Mouse (Mus musculus) embryonic fibroblast, embryonic 13.5 days (primary cell): Measurements from ENCODE around the gene Cotl1. TPM values are rescaled to one million over a fixed set of nuclear protein-coding genes. Genes with fewer than 3 reads are reported as not detected.

Experiments
- H3K27ac ChIP-seq: 2 replicates; pipeline ENCODE4 v1.5.1; 2012; ENCODE audit warnings: low read length, control low read depth, inconsistent platforms; ENCODE audit not compliant: insufficient read depth
- H3K4me1 ChIP-seq: 2 replicates; pipeline ENCODE4 v1.6.1; 2011; ENCODE audit warnings: low read length; ENCODE audit not compliant: control insufficient read depth, insufficient read depth
- H3K4me3 ChIP-seq: 2 replicates; pipeline ENCODE4 v1.5.1; 2011; ENCODE audit warnings: mild to moderate bottlenecking, control low read depth, low read length; ENCODE audit not compliant: insufficient read depth
- CTCF ChIP-seq: IDR thresholded peaks from 2 replicates; pipeline ENCODE4 v1.5.1; 2011; ENCODE audit warnings: mild to moderate bottlenecking, control low read depth, low read length, moderate library complexity, borderline replicate concordance; ENCODE audit not compliant: insufficient read depth
- POLR2A ChIP-seq: IDR thresholded peaks from 2 replicates; pipeline ENCODE4 v1.6.1; 2011; ENCODE audit warnings: low read depth, mild to moderate bottlenecking, control low read depth, low read length, moderate library complexity
- polyA plus RNA-seq: library from polyadenylated mRNA; stranded (reverse); fragments of >200 nt; gene quantifications from 2 replicates; pipeline ENCODE4 v1.2.4, GENCODE M21; 2011; ENCODE audit warnings: low read depth; ENCODE audit not compliant: missing spikeins, insufficient read length

The Cotl1 gene
- polyA plus RNA-seq = 27.0 and 35.5 TPM in 2 replicates

DNA sequence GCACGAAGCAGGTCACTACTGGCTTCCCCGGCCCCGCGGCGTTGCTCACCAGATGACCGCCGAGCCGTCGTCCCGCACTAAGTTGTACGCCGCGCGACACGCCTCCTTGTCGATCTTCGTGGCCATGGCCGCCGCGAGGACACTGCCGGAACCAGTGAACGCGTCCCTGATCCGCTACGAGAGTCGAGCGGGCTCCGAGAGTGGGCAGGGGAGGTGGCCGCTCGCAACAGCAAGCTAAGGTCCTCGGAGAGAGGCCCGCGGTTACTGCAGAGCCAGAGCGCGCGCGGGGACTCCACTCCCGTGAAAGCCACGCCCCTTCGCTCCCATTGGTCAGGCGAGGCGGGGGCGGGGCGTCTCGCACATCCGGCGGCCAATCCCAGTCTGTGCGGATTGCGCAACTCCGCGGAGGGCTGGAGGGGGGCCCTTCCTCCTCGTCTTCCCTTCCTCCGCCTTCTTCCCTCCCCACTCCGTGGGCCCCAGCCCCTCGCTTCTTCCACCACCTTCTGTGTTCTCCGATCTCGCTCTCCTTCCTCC, at the start of gene Cotl1:
Gene Cotl1 (minus strand): TSS at position 270 of the 534 bp plus-strand sequence.
- no peak within 1 kb of the TSS for H3K27ac ChIP-seq
- TF ChIP-seq POLR2A (peak; percentile 93), CTCF (no peak)

GRCm38 (mm10) chr8:119888012-119888411, 47.7 kb upstream of the Cotl1 start:
- no peak overlapping the region for H3K4me3 ChIP-seq
- TF ChIP-seq POLR2A (no peak), CTCF (no peak)
- peaks cover 6% of the 10 kb centered on the region for H3K4me1 ChIP-seq
- H3K27ac ChIP-seq = no peak overlapping the region

More for the DNA sequence above, at the start of gene Cotl1:
- H3K4me3 ChIP-seq = peak within 1 kb of the TSS; percentile 74
- peaks cover 4% of the 10 kb centered on the region; the same call in 1 of the 2 replicates for H3K4me1 ChIP-seq

GRCm38 (mm10) chr8:119887130-119887529, 46.8 kb upstream of the Cotl1 start:
- no peak overlapping the region for H3K27ac ChIP-seq
- peaks cover 6% of the 10 kb centered on the region for H3K4me1 ChIP-seq
- H3K4me3 ChIP-seq = no peak overlapping the region
- no peak for TF ChIP-seq POLR2A
- TF ChIP-seq CTCF = peak; percentile 74

GRCm38 (mm10) chr8:119885612-119886011, 45.3 kb upstream of the Cotl1 start:
- Histone ChIP-seq H3K27ac (no peak overlapping the region), H3K4me1 (peaks cover 6% of the 10 kb centered on the region), H3K4me3 (no peak overlapping the region)
- TF ChIP-seq POLR2A = no peak
- no peak for TF ChIP-seq CTCF

DNA sequence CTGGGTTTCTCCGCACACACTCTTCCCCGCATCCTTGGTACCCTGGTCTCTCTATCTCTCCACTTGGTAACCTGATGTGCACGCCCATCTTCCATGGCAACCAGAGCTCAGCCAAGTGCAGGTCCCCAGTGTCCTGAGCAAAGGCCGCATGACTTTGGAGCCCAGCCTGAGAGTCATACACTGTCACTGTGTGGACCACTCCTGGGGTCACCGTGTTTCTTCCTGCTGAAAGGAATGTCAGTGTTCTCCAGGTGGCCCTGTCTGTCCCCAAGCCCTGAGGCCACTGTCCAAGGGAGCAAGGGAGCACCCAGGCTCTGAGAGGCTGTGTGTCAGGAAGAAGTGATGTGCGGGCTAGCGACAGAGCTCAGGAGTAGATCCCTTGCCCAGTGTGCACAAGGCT, 42.9 kb upstream of the Cotl1 start:
- Histone ChIP-seq H3K4me3 (no peak overlapping the region), H3K4me1 (peaks cover 6% of the 10 kb centered on the region; the same call in 1 of the 2 replicates), H3K27ac (no peak overlapping the region)
- TF ChIP-seq POLR2A (no peak), CTCF (no peak)

- no peak for TF ChIP-seq POLR2A
- no peak for TF ChIP-seq CTCF
- peaks cover 6% of the 10 kb centered on the region; the same call in 1 of the 2 replicates for H3K4me1 ChIP-seq
- no peak overlapping the region for H3K4me3 ChIP-seq
- no peak overlapping the region for H3K27ac ChIP-seq
Measured at GRCm38 (mm10) chr8:119881917-119882316, 41.6 kb upstream of the Cotl1 start.

DNA sequence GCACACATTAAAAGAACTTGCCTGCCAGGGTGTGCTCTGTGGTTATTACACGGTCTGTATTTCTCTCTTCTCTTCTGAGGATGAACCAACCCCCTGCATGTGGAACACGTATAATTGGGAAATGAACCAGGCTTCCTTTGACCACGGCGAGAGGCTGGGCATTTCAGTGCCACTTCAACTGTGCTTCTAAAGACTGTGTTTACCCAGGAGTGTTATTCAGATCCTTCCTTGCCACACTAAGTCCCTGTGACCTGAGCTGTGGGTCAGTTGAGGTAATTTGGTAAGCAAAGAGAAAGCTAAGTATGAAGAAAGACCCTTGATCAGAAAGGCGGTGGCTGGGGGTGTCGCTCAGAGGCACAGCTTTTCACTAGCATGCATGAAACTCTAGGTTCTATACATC, 41.0 kb upstream of the Cotl1 start:
- peaks cover 6% of the 10 kb centered on the region; the same call in 1 of the 2 replicates for H3K4me1 ChIP-seq
- H3K27ac ChIP-seq = no peak overlapping the region
- TF ChIP-seq POLR2A (no peak), CTCF (no peak)
- no peak overlapping the region for H3K4me3 ChIP-seq

DNA sequence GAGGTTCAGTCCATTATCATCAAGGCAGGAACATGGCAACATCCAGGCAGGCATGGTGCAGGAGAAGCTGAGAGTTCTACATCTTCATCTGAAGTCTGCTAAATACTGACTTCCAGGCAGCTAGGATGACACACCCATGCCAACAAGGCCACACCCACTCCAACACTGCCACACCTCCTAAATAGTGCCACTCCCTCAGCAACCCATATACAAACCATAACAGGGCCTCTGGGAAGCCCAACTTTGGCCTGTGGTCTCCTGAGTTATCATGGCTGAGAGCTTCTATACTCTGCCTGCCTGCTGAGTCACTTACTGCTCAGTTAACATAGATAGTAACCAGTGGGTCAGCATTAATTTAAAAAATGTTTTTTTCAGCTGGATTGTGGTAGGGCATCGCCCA, 32.8 kb upstream of the Cotl1 start:
- TF ChIP-seq CTCF = no peak
- TF ChIP-seq POLR2A = no peak
- Histone ChIP-seq H3K4me3 (no peak overlapping the region), H3K27ac (no peak overlapping the region), H3K4me1 (no peaks in the 10 kb centered on the region)

GRCm38 (mm10) chr8:119869616-119870015, 29.3 kb upstream of the Cotl1 start:
- H3K4me1 ChIP-seq = no peaks in the 10 kb centered on the region
- H3K4me3 ChIP-seq = no peak overlapping the region
- no peak overlapping the region for H3K27ac ChIP-seq
- TF ChIP-seq POLR2A (no peak), CTCF (no peak)

DNA sequence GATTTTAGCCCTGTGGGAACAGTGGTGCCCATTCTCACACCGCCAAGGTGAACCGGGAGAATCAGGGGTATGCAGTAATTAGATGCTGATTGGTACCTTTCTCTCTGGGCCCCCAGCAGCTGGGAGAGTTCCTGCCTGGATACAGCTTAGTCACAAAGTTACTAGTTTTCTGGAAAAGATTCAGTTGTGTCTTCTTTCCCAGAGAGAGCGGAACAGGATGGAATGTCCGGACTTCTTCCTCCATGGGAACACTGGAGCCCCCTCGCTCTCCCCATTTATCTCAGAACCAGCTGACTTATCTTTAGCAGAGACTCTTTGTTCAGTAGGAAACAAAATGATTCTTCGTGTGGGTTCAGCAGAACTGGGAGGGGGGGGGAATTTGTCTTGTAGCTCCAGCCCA, 22.4 kb upstream of the Cotl1 start:
- Histone ChIP-seq H3K4me3 (peak overlapping the region; percentile 56), H3K4me1 (no peaks in the 10 kb centered on the region), H3K27ac (no peak overlapping the region)
- TF ChIP-seq CTCF (no peak), POLR2A (no peak)
